Mouse (Mus musculus) lung, postnatal 0 days (tissue): ENCODE data around the gene Ipo5.

ENCODE experiments used
- CTCF ChIP-seq: IDR thresholded peaks from 2 replicates; pipeline ENCODE4 v1.5.1; 2016; ENCODE audit warnings: antibody characterized with exemption, mild to moderate bottlenecking
- EP300 ChIP-seq: IDR thresholded peaks from 2 replicates; pipeline ENCODE4 v1.6.1; 2016; ENCODE audit warnings: antibody characterized with exemption, mild to moderate bottlenecking, control low read depth

DNA sequence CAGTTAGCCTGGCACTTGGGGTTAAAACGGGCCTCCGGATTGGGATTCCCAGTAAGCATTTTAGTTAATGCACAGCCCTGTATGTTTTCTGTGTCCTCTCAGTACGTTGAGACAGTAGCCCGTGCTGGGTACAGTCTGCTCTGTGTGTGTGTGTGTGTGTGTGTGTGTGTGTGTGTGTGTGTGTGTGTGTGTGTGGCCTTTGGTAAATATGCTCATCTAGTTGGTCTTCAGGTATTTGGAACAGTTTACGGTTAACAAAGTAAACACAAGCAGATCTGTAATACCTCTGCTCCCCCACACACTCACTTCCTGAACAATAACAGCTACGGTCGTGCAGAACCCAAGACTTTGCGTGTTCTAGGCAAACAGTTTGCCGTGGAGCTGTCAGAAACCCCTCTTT, 31.8 kb downstream of the Ipo5 start:
- TF ChIP-seq CTCF (no peak), EP300 (no peak)
